Mouse (Mus musculus): ENCODE measurements at regions not wholly inside any gene's neighbourhood (a gene's known extent, or its start where the extent isn't known, plus 50 kb on each side); places are given as distances from the start of the nearest gene placed in this dataset.
A peak's percentile ranks its signal among the peaks of the same experiment; 100 is the strongest.

DNA sequence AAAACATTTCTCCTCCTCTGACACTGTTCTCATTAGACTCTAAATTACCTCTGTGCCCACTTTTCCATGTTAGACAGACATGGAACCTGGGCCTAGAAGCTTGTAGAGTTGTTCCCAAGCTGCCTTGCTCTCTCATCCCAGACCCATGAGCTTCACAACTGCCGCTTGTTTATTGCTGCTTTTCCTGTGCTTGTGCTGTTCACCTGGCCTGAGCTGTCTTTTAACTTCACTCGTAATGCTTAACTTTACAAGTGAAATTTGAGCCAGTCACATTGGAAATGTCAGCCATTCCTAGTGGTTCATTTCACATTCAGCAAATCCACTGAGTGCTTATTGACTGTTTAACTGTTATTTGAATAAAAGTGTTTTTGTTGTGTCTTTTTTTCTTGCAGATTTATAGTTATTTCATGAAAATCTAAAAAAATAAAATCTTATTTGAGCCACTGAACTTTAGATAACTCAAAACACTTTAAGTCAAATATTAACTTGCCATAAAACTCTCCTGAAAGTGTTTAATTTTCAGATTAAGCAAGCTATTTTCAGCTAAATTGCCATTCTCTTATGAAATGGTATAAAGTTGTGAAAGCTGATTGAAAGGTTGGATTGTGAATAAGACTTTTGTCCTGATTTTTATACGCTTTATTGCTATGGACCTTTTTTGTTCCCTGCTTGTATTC lies 131.9 kb downstream of the Ogfrl1 start:
- TF ChIP-seq CTCF (IDR thresholded peaks at IDR 0.05) = no peak
- ATAC-seq = no peak
- no peaks in the 10 kb centered on the region for H3K27me3 ChIP-seq
- DNase-seq (ENCODE audit: low read depth, low spot score) = no peak
- in situ Hi-C loops (cut with MboI; ENCODE audit: low pct_unique_long_range_greater_than_20kb) = loop anchor here (25.0 kb wide), 1 partner anchor 847 kb away; the partner anchor contains the start of gene Fam135a
- POLR2A ChIA-PET = no interaction called here
- CTCF ChIA-PET = no interaction called here

DNA sequence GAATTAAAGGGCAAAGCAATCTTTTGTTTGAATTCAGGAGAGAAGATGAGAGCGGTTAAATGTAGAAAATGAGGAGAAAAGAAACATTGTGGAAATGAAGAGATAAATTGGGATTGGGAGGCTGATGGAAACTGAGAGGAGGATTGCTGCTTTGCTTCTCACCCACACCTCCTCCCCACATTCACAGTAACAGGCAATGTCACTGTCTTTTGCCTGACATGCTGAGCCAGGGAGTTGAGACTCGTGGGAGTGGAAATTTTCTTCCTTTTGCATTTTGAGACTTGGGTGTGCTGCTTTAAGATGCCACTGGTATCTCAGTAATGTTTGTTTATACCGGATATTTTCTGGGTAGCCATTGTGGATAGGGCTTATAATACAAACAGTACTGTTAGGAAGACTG lies 133.3 kb downstream of the Ogfrl1 start:
- ATAC-seq (no peak), DNase-seq (ENCODE audit: low read depth, low spot score) (no peak)
- CTCF ChIA-PET = no interaction called here
- TF ChIP-seq CTCF (IDR thresholded peaks at IDR 0.05) = no peak
- in situ Hi-C loops (cut with MboI; ENCODE audit: low pct_unique_long_range_greater_than_20kb) = loop anchor here (25.0 kb wide), 1 partner anchor 848 kb away; the partner anchor contains the start of gene Fam135a
- no peaks in the 10 kb centered on the region for H3K27me3 ChIP-seq
- POLR2A ChIA-PET = no interaction called here

DNA sequence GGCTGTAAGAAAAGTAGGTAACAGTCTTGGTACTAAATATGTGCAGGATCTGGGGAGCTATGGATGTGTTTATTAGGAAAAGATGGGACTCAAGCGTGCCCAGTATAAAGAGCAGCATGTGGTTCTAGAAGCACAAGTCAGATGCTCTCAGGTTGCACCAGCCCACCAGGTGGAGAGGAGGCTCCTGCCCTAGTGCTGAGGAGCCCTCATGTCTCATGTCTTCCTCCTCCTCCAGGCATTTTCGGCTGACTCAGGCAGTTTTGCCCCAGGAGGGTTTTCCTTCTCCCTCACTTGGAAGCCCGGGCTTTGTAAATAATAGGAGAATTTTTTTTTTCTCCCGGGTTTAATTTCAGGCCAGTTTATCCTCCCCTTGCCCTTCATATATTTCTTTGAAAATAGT lies 133.8 kb downstream of the Ogfrl1 start:
- no peak for TF ChIP-seq CTCF (IDR thresholded peaks at IDR 0.05)
- no peaks in the 10 kb centered on the region for H3K27me3 ChIP-seq
- ChIA-PET CTCF (no interaction called here), POLR2A (no interaction called here)
- in situ Hi-C loops (cut with MboI; ENCODE audit: low pct_unique_long_range_greater_than_20kb) = loop anchor here (25.0 kb wide), 1 partner anchor 849 kb away; the partner anchor contains the start of gene Fam135a
- ATAC-seq (no peak), DNase-seq (ENCODE audit: low read depth, low spot score) (no peak)

DNA sequence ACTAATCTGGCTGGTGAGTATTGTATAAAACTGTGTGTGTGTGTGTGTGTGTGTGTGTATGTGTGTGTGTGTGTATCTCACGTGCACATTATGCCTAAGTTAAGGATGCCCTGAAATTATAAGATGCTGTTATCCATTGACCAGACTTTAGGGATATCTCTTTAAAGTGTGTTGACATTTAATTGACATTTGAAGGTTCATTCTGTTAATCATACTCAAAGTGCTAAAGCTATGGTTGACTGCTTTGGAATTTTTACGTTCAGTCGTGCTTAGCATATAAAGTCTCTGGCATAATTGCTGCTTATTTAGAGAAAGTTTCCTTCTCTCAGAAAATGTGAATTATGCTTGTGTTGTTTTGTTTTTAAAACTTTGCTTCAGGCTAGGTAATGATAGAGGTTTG lies 135.9 kb downstream of the Ogfrl1 start:
- CTCF ChIA-PET = interaction anchor here (1.3 to 2.1 kb wide), 2 partner anchors 9 to 30 kb away, joined by 3 to 10 read pairs; no protein-coding TSS in a partner anchor
- H3K27me3 ChIP-seq = no peaks in the 10 kb centered on the region
- DNase-seq (ENCODE audit: low read depth, low spot score) (no peak), ATAC-seq (peak; percentile 28)
- POLR2A ChIA-PET = no interaction called here
- in situ Hi-C loops (cut with MboI; ENCODE audit: low pct_unique_long_range_greater_than_20kb) = loop anchor here (25.0 kb wide), 1 partner anchor 851 kb away; the partner anchor contains the start of gene Fam135a
- TF ChIP-seq CTCF (IDR thresholded peaks at IDR 0.05) = no peak

DNA sequence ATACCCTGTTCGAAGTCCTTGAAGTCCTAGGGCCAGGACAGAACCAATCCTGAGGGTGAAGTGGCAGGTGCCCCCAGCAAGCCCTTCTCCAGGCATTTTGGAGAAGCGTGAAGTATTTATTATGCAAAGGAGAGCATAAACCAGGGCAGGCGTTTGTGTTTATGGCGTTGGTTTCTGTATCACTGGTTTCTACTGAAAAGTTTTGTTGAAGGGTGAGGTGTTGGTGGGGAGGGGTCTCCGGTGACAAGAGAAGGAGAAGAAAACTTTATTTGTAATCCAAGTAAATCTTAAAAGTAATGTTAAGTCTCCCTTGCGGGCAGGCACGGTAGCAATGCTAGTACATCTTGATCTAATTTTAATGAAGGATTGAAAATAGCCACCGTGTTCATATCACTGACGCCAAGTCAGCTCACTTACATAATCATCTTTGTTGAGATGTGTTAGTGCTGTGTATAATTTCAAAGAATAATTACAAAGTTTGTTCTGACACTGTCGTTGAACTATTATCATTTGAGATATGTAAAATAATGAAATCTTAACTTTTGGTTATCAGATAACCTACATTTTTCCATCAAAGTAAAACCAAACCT lies 140.2 kb downstream of the Ogfrl1 start:
- CTCF ChIA-PET = no interaction called here
- TF ChIP-seq CTCF (IDR thresholded peaks at IDR 0.05) = no peak
- DNase-seq (ENCODE audit: low read depth, low spot score) (no peak), ATAC-seq (no peak)
- POLR2A ChIA-PET = interaction anchor here (2.8 kb wide), 1 partner anchor 14 kb away, joined by 16 read pairs; no protein-coding TSS in a partner anchor
- H3K27me3 ChIP-seq = no peaks in the 10 kb centered on the region
- in situ Hi-C loops (cut with MboI; ENCODE audit: low pct_unique_long_range_greater_than_20kb) = loop anchor here (25.0 kb wide), 1 partner anchor 855 kb away; the partner anchor contains the start of gene Fam135a

DNA sequence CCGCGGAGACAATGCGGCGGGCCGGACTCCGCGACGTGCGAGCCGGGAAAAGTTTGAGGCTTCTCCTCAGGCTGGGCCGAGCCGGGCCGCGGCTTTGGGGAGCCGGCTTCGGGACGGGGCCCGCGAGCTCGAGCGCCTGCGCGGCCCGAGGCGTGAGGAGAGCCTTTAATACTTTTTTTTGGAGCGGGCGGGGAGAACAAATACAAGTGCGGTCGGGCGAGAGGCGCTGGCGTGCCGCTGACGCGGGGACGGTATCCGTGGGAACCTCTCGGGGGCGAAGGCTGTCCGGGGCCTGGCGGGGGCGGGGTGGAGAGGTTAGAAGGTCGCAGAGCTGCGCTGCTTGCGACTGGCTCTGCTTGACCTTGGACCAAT lies 141.0 kb downstream of the Ogfrl1 start:
- no peaks in the 10 kb centered on the region for H3K27me3 ChIP-seq
- ATAC-seq (peak; percentile 44), DNase-seq (ENCODE audit: low read depth, low spot score) (no peak)
- in situ Hi-C loops (cut with MboI; ENCODE audit: low pct_unique_long_range_greater_than_20kb) = loop anchor here (25.0 kb wide), 1 partner anchor 856 kb away; the partner anchor contains the start of gene Fam135a
- POLR2A ChIA-PET = interaction anchor here (2.8 kb wide), 1 partner anchor 15 kb away, joined by 16 read pairs; no protein-coding TSS in a partner anchor
- CTCF ChIA-PET = interaction anchor here (2.5 kb wide), 1 partner anchor 30 kb away, joined by 10 read pairs; no protein-coding TSS in a partner anchor
- TF ChIP-seq CTCF (IDR thresholded peaks at IDR 0.05) = no peak

DNA sequence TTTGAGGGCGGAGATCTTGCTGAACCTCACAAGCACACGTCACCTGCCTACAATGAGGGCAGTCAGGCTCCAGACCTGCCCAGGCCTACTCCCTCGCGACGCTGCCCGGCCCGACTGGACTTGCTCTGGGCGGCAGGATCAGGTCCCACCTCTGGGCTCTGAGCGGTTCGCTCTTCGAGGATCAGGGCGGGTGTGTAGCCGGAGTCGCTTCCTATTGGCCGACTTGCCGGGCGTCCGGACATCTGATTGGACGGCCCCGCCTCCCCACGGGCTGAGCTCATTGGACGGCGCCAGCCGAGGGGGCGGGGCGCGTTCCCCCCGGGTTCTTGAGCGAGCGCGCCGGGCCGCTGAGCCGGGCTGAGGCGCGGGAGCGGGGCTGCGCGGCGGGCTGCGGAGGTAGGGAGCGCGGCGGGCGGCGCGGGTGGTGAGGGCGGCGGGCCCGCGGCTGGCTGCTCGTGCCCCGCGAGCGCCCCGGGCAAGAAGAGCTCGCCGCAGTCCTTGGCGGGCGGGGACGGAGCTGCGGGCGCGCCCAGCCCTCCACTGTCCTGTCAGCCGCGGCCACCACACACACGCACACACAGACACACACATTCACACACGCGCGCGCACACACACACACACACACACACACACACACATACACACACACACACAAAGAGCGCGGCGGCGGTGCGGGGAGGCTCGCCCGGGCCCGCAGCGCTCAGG lies 141.5 kb downstream of the Ogfrl1 start:
- in situ Hi-C loops (cut with MboI; ENCODE audit: low pct_unique_long_range_greater_than_20kb) = loop anchor here (25.0 kb wide), 1 partner anchor 856 kb away; the partner anchor contains the start of gene Fam135a
- ChIA-PET POLR2A (interaction anchor here (0.6 to 2.8 kb wide), 2 partner anchors 16 to 67 kb away, joined by 14 to 16 read pairs; no protein-coding TSS in a partner anchor), CTCF (interaction anchor here (2.5 kb wide), 1 partner anchor 30 kb away, joined by 10 read pairs; no protein-coding TSS in a partner anchor)
- ATAC-seq (peak; percentile 99), DNase-seq (ENCODE audit: low read depth, low spot score) (no peak)
- H3K27me3 ChIP-seq = no peaks in the 10 kb centered on the region
- no peak for TF ChIP-seq CTCF (IDR thresholded peaks at IDR 0.05)

DNA sequence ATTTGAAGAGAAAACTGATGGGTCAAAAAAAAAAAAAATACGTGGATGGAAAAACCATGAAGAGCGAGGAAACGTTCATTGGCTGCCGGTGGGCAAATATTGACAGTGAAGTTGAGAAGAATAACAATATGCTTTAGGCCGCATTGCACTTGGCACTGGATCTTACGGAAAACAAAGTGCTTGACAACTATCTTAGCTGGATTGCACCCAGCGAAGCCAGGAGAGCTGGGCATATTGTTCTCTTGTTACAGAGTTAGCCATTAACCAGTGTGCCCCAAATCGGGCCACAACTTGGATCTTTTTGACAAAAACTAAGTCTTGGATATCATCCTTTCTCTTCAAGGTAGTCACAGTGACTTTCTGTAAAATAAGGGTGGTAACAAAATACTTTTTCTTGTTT lies 143.3 kb downstream of the Ogfrl1 start:
- DNase-seq (ENCODE audit: low read depth, low spot score) = no peak
- no peak for TF ChIP-seq CTCF (IDR thresholded peaks at IDR 0.05)
- POLR2A ChIA-PET = no interaction called here
- no peak for ATAC-seq
- CTCF ChIA-PET = interaction anchor here (1.0 to 2.5 kb wide), 4 partner anchors 17 to 64 kb away, joined by 3 to 10 read pairs (median 4); no protein-coding TSS in a partner anchor
- H3K27me3 ChIP-seq = no peaks in the 10 kb centered on the region
- in situ Hi-C loops (cut with MboI; ENCODE audit: low pct_unique_long_range_greater_than_20kb) = loop anchor here (25.0 kb wide), 1 partner anchor 858 kb away; the partner anchor contains the start of gene Fam135a

DNA sequence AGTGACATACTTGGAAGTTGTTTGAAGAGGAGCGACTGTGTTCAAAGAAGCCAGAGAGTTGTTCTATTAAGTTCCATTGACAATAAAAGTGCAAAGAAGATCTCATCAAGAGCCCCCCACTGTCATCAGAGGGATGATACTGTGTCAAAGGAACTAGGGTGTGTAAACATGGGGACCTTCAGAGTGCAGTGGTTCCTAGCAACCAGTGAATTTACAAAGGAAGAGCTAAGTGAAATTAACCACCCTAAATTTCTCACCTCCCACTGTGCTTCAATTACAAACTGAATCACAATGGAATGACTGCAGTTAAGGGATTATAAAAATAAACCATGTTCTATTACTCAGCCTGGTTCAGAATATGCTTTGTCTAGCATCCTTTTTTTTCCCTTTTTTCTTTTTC lies 129.5 kb upstream of the 4933415F23Rik start:
- ChIA-PET CTCF (interaction anchor here (1.6 kb wide), 1 partner anchor 22 kb away, joined by 4 read pairs; no protein-coding TSS in a partner anchor), POLR2A (no interaction called here)
- no peaks in the 10 kb centered on the region for H3K27me3 ChIP-seq

DNA sequence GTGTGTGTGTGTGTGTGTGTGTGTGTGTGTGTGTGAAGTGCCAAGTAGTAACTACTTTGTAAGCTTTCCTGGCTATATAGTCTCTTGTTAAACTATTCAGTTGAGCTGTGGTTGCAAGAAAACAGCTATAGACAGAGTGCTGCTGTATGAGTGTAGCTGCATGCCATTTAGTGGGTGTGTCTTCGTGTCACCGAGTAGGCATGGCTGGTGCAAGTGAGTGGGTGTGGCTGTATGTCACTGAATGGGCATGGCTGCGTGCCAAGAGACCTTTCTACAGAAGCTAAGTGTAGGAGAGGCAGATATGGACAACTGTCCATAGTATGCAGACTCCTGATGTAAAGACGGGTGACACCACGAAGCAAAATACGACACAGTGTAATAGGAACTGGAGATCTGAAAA lies 126.4 kb upstream of the 4933415F23Rik start:
- ATAC-seq (no peak), DNase-seq (ENCODE audit: low read depth, low spot score) (no peak)
- in situ Hi-C loops (cut with MboI; ENCODE audit: low pct_unique_long_range_greater_than_20kb) = no loop called here
- no peaks in the 10 kb centered on the region for H3K27me3 ChIP-seq
- ChIA-PET POLR2A (no interaction called here), CTCF (interaction anchor here (2.0 kb wide), 1 partner anchor 10 kb away, joined by 5 read pairs; no protein-coding TSS in a partner anchor)
- no peak for TF ChIP-seq CTCF (IDR thresholded peaks at IDR 0.05)

More for the DNA sequence above, 129.5 kb upstream of the 4933415F23Rik start:
- no peak for DNase-seq (ENCODE audit: low read depth, low spot score)
- TF ChIP-seq CTCF (IDR thresholded peaks at IDR 0.05) = no peak
- ATAC-seq = peak; percentile 26
- in situ Hi-C loops (cut with MboI; ENCODE audit: low pct_unique_long_range_greater_than_20kb) = no loop called here
